Mouse (Mus musculus) hindbrain, embryonic 14.5 days (tissue): ENCODE results near the gene Klhl11. TPM values are rescaled to one million over a fixed set of nuclear protein-coding genes. Genes with fewer than 3 reads are reported as not detected.

Experiments used
- ATAC-seq: fragments of 200-750 bp; cut with Nextera tagmentation; 2 replicates; pipeline ENCODE4 v1.8.0; 2017; ENCODE audit warnings: moderate number of reproducible peaks, mild to moderate bottlenecking, moderate TSS enrichment, moderate library complexity; ENCODE audit not compliant: low FRiP score
- DNase-seq: peaks from one replicate; pipeline ENCODE4 v3.0.0-alpha.2; 2015; ENCODE audit warnings: low spot score
- H3K27ac ChIP-seq: fragments of 300-500 bp; sonication (generic); 2 replicates; pipeline ENCODE4 v1.5.1; 2014; ENCODE audit warnings: mild to moderate bottlenecking, moderate library complexity
- H3K27me3 ChIP-seq: fragments of 300-500 bp; sonication (generic); 2 replicates; pipeline ENCODE4 v1.6.1; 2014; ENCODE audit warnings: mild to moderate bottlenecking, low read length, mixed read lengths; ENCODE audit not compliant: control insufficient read depth, insufficient read depth
- H3K36me3 ChIP-seq: fragments of 300-500 bp; sonication (generic); replicated peaks from 2 replicates; pipeline ENCODE4 v1.6.1; 2014; ENCODE audit not compliant: control insufficient read depth, insufficient read depth
- H3K4me1 ChIP-seq: fragments of 300-500 bp; sonication (generic); replicated peaks from 2 replicates; pipeline ENCODE4 v1.6.1; 2014; ENCODE audit warnings: antibody characterized with exemption, low read length, mixed read lengths; ENCODE audit not compliant: control insufficient read depth, insufficient read depth
- H3K4me2 ChIP-seq: fragments of 300-500 bp; sonication (generic); replicated peaks from 2 replicates; pipeline ENCODE4 v1.6.1; 2014; ENCODE audit warnings: mild to moderate bottlenecking, moderate library complexity
- H3K4me3 ChIP-seq: fragments of 300-500 bp; sonication (generic); replicated peaks from 2 replicates; pipeline ENCODE4 v1.5.1; 2014; ENCODE audit warnings: mild to moderate bottlenecking, low read length
- H3K9ac ChIP-seq: fragments of 300-500 bp; sonication (generic); 2 replicates; pipeline ENCODE4 v1.6.1; 2014
- H3K9me3 ChIP-seq: fragments of 300-500 bp; sonication (generic); 2 replicates; pipeline ENCODE4 v1.6.1; 2016; ENCODE audit warnings: low read length; ENCODE audit not compliant: control insufficient read depth
- WGBS: fragments of 180-500 bp; shearing (Covaris S2); extraction: QIAGEN DNeasy Blood & Tissue Kit; methylation state at CpG from one replicate; pipeline ENCODE4 v1.1.7; 2014; 5-methylcytosine and 5-hydroxymethylcytosine counted together
- polyA plus RNA-seq: library from polyadenylated mRNA; unstranded; fragments of >200 nt; fragmentation: Nextera tagmentation; extraction: Ambion mirVana; gene quantifications from 2 replicates; pipeline ENCODE4 v1.2.1, GENCODE M21; 2014

Klhl11 gene
- polyA plus RNA-seq, 1 experiment from 2014 or later: 15.6 TPM

DNA sequence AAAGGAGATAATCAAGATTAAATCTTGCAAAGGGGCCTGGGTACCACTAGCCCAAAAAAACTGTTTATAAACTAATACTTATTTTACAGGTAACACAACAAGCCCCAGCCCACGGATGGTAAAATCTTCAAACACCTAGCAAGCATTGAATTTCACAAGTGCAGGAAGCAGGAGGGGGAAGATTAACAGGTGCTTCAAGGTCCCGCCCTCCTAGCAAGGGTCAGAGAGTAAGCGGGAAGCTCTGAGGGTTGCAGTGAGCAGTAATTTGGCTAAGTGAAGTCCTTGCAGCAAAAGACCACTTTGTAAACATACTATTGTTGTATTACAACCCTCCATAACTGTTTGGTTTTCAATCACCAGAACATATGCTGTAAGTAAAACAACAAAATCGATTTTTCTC, 15.3 kb downstream of the Klhl11 start:
- Histone ChIP-seq H3K4me2 (no peak overlapping the region), H3K9me3 (no peaks in the 10 kb centered on the region), H3K36me3 (peaks cover 33% of the 10 kb centered on the region), H3K27me3 (no peaks in the 10 kb centered on the region), H3K4me1 (no peaks in the 10 kb centered on the region), H3K9ac (no peak overlapping the region), H3K4me3 (no peak overlapping the region), H3K27ac (no peak overlapping the region)
- no peak for ATAC-seq
- 89% methylated on average over 4 of the region's 4 CpGs for WGBS
- no peak for DNase-seq

DNA sequence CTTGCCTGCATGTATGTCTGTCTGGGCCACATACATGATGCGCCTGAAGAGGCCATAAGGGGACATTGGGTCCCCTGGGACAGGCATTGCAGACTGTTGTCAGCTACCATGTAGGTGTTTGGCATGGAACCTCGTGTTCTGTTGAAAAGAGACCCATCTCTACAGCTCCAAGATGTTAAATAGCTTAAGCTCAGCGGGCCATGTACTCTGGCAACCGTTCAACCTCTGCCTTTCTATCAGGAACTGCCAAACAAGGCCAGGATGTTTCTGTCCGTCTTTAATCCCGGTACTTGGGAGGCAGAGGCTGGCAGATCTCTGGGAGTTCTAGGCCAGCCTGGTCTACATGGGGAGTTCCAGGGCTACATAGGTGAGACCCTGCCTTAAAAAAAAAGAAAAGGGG, 29.9 kb downstream of the Klhl11 start:
- Histone ChIP-seq H3K9ac (no peak overlapping the region), H3K27me3 (no peaks in the 10 kb centered on the region), H3K4me2 (no peak overlapping the region), H3K36me3 (no peaks in the 10 kb centered on the region), H3K27ac (no peak overlapping the region), H3K4me1 (peaks cover 13% of the 10 kb centered on the region), H3K4me3 (no peak overlapping the region), H3K9me3 (no peaks in the 10 kb centered on the region)
- DNase-seq (no peak), ATAC-seq (no peak)
- WGBS: 83% methylated on average over 6 of the region's 6 CpGs

DNA sequence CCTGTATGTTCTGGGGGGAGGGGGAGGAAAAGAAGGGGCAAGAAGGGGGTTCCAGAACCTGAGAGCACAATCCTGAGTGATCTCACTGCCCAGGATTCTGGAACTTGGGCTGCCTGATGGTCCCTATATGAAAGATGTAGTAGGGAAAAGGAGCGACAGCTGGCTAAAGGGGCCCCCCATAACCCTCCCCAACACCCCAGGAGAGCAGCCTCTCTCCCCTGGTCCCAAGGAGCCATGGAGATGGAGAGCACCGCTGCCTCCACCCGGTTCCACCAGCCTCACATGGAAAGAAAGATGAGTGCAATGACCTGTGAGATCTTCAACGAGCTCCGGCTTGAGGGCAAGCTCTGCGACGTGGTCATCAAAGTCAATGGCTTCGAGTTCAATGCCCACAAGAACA, 30.7 kb downstream of the Klhl11 start, which contains the start of the genes Nt5c3b and Klhl10:
TSS of gene Nt5c3b (minus strand) at position 12 of the 400 bp plus-strand sequence.
TSS of gene Klhl10 (plus strand) at position 121 of the 400 bp plus-strand sequence.
- H3K4me2 ChIP-seq: peak within 1 kb of the TSS; percentile 81
- peak within 1 kb of the TSS; percentile 71 for H3K27ac ChIP-seq
- H3K4me3 ChIP-seq: peak within 1 kb of the TSS; percentile 93
- no peaks in the 10 kb centered on the region for H3K9me3 ChIP-seq
- peaks cover 2% of the 10 kb centered on the region; the same call in 1 of the 2 replicates for H3K36me3 ChIP-seq
- no peak for DNase-seq
- ATAC-seq: no peak
- no peaks in the 10 kb centered on the region for H3K27me3 ChIP-seq
- 81% methylated on average over 8 of the region's 8 CpGs for WGBS
- peak within 1 kb of the TSS; percentile 95 for H3K9ac ChIP-seq
- peaks cover 13% of the 10 kb centered on the region for H3K4me1 ChIP-seq

DNA sequence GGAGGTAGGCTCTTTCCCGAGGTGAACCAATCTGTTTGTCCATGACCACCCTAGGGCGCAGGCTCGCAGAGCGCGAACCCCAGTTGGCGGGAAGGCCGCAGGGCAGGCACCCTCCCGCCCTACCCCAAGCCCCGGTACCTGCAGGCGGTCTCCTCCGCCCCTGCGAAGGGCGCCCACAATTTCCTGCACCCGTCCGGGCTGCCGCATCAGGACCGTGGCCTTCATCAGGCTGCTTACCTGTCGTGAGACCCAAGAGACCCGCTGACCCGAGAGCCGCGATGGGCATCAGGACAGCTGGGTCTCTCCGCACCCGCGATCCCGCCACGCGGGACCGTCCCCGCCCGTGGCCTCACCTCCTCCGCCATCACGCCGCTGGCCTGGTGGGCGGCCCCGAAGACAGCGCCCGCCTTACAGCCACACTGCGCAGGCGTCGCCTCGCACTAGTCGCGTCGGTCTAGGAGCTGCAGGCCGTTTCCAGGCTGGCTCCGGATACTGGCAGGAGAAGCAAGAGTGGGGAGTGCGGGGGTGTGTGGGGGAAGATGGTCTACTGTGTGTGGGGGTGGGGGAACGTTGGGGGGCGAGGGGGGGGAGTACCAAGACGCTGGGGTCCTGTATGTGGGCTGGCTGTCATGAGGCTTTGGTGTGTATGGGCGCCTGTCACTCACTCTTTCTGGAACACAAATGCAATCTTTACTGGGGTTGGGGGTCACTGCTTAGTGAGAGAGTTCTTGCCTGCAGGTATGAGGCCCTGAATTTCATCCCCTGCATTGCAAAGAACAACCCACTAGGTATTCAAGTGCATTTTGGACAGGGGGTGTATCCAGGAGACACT, 31.6 kb downstream of the Klhl11 start:
- Histone ChIP-seq H3K4me2 (peak overlapping the region; percentile 81), H3K9ac (peak overlapping the region; percentile 95), H3K27me3 (no peaks in the 10 kb centered on the region), H3K36me3 (peaks cover 11% of the 10 kb centered on the region), H3K9me3 (no peaks in the 10 kb centered on the region), H3K4me1 (peaks cover 13% of the 10 kb centered on the region), H3K4me3 (peak overlapping the region; percentile 93), H3K27ac (peak overlapping the region; percentile 71)
- ATAC-seq: peak; percentile 96
- DNase-seq: peak; percentile 87
- WGBS: 1% methylated on average over 49 of the region's 52 CpGs

DNA sequence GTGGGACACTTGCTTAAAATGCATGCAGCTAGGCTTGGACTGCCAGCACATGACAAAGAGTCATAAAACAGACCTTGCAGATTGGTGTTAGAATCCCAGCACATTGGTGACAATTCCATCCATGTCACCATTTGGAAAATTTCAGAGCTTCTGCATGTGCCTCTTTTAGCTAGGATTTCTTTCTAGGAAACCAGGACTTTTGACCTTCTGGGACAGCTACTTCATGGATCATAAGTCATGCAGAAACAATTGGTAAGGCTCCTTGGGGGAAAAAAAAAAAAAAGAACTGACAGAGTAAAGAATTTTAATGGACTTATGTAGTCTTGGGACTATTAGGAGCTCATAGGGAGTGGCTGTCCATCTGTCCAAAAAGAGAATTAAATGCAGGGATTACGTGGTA, 34.6 kb downstream of the Klhl11 start:
- Histone ChIP-seq H3K36me3 (peaks cover 29% of the 10 kb centered on the region), H3K4me3 (no peak overlapping the region), H3K27ac (no peak overlapping the region), H3K27me3 (no peaks in the 10 kb centered on the region), H3K9me3 (no peaks in the 10 kb centered on the region), H3K9ac (no peak overlapping the region), H3K4me2 (no peak overlapping the region), H3K4me1 (peaks cover 13% of the 10 kb centered on the region)
- ATAC-seq (no peak), DNase-seq (no peak)
- WGBS: 73% methylated on average over 1 of the region's 1 CpGs

DNA sequence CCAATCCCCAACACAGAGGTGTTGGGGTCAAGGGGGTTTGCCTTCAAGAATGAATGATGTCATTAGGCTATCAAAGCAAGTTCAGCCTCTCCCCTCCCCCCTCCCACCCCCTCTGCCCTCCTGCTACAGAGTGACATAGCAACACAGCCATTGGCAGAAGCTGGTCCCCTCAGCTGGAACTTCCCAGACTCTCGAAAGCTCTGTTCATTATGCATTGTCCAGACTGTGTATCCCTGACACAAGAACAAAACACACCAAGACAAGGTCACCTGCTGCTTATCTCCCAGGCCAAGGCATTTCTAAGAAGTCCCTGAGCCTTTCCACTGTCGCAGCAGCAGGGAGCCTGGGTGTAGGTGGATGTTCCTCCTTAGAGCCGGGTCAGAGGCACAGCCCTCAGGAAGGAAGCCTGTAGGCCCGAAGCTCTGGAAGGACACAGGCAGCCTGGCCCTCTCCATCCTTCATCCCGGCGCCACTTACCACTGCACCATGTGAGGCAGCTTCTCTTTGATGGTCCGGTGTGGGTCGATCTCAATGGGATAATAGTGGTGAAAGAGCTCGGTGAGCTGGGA, 36.8 kb downstream of the Klhl11 start:
- H3K4me1 ChIP-seq: peaks cover 9% of the 10 kb centered on the region
- no peak overlapping the region for H3K9ac ChIP-seq
- H3K9me3 ChIP-seq: no peaks in the 10 kb centered on the region
- 21% methylated on average over 9 of the region's 9 CpGs for WGBS
- no peak for ATAC-seq
- no peak for DNase-seq
- H3K36me3 ChIP-seq: peaks cover 44% of the 10 kb centered on the region
- H3K4me3 ChIP-seq: no peak overlapping the region
- no peak overlapping the region for H3K4me2 ChIP-seq
- no peak overlapping the region for H3K27ac ChIP-seq
- H3K27me3 ChIP-seq: no peaks in the 10 kb centered on the region

DNA sequence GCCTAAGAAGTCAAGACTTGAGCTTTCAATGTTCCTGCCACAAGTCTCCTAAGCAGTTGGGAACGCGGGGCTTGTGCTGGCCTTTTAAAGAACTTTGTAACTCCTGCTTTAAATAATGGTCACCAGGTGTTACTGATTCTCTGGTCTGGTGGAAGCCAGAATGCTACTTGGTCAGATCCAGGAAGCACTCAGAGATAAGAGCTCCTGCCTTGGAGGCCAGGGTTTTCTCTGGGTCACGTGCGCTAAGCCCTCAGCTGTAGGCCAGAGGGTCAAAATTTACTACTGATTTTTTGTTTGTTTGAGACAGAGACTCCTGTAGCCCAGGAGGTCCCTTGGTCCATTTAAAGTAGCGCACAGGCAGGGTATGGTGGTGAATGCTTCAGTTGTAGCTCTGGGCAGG, 40.5 kb downstream of the Klhl11 start:
- H3K36me3 ChIP-seq: peaks cover 57% of the 10 kb centered on the region
- no peaks in the 10 kb centered on the region for H3K27me3 ChIP-seq
- no peak overlapping the region for H3K4me3 ChIP-seq
- H3K9me3 ChIP-seq: no peaks in the 10 kb centered on the region
- no peak for DNase-seq
- 96% methylated on average over 5 of the region's 5 CpGs for WGBS
- H3K4me1 ChIP-seq: no peaks in the 10 kb centered on the region
- no peak overlapping the region for H3K9ac ChIP-seq
- no peak for ATAC-seq
- H3K27ac ChIP-seq: no peak overlapping the region
- H3K4me2 ChIP-seq: no peak overlapping the region

DNA sequence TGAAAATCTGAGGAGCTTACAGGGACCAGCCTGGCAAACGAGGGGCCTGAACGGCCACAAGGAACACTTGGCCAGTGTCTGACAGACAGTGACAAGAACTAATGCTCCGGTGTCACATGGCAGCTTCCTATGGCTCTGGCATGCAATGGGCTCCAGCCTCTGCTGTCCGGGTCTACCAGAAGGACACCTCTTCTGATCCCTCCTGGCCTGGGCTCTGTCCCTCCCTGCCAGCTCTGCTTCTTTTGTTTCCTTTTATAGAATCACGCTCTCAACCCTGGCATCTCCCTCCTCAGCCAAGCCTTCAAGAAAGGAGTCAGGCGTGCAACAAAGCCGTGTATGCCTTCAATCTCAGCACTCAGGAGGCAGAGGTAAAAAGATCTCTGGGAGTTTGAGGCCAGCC, 42.5 kb downstream of the Klhl11 start:
- Histone ChIP-seq H3K4me3 (no peak overlapping the region), H3K9me3 (no peaks in the 10 kb centered on the region), H3K27ac (no peak overlapping the region), H3K9ac (no peak overlapping the region), H3K36me3 (peaks cover 37% of the 10 kb centered on the region), H3K4me2 (no peak overlapping the region), H3K27me3 (no peaks in the 10 kb centered on the region), H3K4me1 (no peaks in the 10 kb centered on the region)
- DNase-seq (no peak), ATAC-seq (no peak)
- 88% methylated on average over 7 of the region's 7 CpGs for WGBS

DNA sequence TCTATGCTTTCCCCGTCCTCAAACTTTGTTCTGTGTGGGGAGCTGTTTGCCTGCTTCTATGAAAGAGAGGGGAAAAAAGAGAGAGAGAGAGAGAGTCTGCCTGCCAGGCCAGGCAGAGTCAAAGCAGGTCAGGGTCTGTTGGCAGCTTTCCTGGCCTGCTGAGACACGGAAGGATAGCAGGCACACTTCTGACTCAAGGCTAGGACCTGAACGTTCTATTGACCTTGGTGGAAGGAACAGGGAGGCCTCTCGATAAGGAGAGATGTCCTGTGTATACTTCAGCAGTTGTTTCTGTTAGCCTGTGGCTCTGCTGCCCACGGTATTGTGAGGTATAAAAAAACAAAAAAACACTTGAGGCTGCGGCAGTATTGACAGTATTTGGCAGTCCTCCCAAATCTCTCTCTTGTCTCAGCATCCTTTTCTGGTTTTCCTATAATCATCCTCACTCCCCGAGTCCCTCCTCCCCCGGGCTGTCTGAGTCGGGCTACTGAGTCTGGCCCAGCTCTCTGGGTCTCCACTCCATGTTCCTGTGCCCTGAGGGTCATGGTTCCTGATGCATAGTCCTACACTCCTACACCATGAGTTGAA, 43.8 kb downstream of the Klhl11 start:
- DNase-seq (no peak), ATAC-seq (no peak)
- H3K27me3 ChIP-seq: no peaks in the 10 kb centered on the region
- WGBS: 62% methylated on average over 9 of the region's 9 CpGs
- H3K27ac ChIP-seq: 0 out of 2 replicates have a peak overlapping the region, but pooled peaks have one; percentile 5
- no peak overlapping the region for H3K9ac ChIP-seq
- H3K4me3 ChIP-seq: no peak overlapping the region
- H3K4me1 ChIP-seq: no peaks in the 10 kb centered on the region
- no peak overlapping the region for H3K4me2 ChIP-seq
- H3K9me3 ChIP-seq: no peaks in the 10 kb centered on the region
- H3K36me3 ChIP-seq: peaks cover 31% of the 10 kb centered on the region
